Mouse (Mus musculus) heart, adult 11 months (tissue): ENCODE results near the gene Actrt3.
A peak's percentile ranks its signal among the peaks of the same experiment; 100 is the strongest.

Source experiments
- DNase-seq: peaks from one replicate; pipeline ENCODE4 v3.0.0; 2022

The Actrt3 gene

DNA sequence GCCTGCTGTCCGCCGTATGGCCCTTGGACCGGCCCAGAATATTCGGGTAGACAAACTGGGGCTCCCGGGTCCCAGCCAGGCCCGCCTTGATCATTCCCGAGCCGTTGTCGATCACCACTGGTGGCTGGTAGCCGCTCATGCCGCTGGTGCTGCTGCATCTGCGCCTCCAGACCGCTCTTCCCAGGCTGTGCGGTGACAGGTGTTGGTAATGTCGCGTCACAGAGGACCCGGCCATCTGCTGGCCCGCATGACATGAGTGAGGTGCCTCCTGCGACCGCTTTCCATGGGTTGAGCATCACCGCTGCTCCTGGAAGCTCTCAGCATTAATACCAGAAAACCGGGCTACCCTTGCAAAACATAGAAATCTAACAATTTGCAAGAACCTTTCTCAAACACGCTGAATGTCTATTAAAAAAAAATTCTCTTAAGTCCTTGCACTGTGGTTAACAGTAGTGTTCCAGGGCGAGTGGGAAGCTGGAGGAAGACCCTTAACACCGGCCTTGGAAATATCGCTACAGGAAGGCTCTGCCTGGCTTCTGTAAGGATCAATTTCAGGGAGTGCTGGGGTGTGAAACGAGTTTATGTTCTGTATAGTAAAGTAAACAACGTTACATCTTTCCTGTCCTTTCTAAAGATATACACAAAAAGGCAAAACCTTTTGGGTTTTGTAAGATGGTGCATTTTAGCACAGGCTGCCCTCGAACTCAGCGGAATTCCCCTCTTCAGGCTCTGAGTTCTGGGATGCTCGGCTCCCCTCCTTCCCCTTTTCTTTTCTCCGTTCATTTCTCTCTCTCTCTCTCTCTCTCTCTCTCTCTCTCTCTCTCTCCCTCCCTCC is at the start of gene Actrt3:
Actrt3 (minus strand) TSS at position 229 of the 835 bp plus-strand sequence.
- DNase-seq = peak; percentile 92

DNA sequence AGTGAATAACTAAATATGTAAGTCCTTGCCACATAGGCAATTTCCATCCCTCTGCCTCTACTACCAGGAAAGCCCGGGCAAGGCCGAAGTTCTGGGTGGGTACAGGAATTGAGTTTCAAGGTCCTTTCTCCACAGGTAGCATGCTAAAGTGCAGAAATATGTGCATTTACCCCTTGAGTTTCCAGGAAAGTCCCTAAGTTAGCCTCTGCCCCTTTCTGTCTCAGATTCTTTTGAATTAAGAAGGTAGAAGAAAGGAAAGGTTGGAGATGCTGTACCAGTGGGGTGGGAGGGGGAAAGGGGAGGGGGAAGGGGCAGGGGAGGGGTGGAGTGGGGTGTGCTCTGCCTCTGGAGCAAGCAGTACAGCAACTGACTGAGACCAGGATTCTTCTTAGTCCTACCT is 48.7 kb upstream of the Actrt3 start:
- DNase-seq = no peak

DNA sequence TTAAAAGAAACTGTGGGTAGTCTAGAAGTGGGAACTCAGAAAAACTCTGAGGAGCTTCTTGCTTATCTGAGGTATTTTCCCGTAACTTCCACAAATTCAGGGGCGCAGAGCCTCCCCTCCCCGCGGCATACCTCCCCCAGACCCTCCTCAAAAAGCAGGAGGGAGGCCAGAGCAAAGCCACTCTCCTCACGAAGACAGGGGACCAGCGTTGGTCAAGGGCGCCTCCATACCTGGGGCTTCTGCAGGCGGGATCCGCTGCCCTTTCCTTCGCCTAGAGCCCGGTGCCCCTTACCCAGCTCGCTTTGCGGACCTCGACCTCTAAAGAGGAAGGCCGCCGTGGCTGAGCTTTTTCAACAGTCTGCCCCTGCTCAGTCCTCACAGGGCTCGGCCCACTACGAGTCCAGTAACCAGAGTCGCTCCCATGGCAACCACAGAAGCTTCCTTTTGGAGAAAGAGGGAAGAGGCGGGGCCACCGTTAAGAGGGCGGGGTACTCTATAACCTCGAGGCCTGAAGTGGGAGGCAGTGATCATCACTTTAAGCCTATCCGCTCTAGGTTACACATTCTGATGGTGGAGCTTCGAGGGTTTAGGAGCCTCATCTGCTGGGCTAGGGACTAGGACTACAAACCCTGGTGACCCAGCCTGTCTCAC is 47.8 kb upstream of the Actrt3 start, which contains the start of gene Lrrc34:
Lrrc34 (minus strand) TSS at position 430 of the 651 bp plus-strand sequence.
- DNase-seq = peak; percentile 91

DNA sequence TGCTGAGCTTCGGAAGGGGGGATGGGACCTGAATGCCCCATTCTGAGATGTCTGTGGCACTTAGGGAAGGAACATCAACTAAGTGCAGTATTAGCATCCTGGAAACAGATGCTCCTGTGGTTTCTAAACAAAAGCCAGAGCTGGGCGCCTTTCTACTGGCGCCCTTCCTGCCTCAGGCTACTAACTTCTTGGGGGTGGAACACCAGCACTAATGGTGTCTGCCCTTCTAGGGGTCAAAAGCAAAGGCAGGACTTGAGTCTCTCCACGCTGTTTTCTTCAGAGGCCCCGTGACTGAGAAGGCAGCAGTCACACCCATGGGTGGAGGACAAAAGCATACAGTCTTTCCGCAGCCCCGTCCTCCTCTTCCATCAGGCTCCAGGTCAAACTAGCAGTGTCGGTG is 47.0 kb upstream of the Actrt3 start:
- no peak for DNase-seq

DNA sequence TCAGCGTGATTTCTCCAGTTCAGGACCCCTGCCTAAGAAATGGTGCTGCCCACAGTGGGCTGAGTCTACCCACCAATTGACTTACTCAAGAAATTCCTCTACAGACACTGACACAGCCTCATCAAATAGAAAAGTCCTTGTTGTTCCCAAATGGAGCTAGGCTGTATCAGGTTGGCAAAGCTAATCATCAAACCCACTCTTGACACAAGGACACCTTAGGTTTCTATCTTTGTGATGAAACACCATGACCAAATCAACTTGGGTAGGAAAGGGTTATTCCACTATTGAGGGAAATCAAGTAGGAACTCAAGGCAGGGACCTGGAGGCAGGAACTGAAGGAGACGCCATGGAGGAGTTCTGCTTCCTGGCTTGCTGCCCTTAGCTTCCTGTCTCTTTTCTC is 44.5 kb upstream of the Actrt3 start, which contains the start of gene Lrriq4:
Lrriq4 (plus strand) TSS at position 301 of the 400 bp plus-strand sequence.
- DNase-seq = no peak

DNA sequence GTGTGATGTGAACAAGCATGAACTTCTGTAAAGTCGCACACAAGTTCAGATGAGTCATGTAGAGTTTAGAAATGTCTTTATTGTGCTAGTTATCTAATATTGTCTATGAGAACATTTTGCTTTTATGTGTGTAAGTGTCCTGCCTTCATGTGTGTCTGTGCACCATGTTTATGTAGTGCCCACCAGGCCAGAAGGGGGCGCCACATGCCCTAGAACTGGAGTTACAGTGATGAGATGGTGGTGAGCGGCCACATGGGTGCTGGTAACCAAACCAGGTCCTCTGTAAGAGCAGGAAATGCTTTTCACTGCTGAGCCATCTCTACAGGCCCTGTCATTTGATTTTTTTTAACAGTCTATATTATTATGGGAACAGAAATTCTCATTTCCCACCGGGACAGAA is 35.9 kb upstream of the Actrt3 start:
- no peak for DNase-seq

DNA sequence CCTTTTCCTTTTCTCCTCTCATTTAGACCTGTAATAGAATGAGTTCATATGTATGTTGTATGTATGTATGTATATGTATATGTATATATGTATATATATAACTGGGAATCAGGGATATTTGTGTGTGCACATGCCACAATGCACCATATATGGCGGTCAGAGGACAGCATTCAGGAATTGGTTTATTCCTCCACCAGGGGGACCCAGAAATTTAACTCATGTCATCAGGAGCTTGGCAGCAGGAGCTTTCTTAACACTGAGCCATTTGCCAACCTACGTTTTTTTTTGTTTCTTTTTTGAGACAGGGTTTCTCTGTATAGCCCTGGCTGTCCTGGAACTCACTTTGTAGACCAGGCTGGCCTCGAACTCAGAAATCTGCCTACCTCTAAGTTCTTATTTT is 33.9 kb upstream of the Actrt3 start:
- DNase-seq = peak; percentile 15

DNA sequence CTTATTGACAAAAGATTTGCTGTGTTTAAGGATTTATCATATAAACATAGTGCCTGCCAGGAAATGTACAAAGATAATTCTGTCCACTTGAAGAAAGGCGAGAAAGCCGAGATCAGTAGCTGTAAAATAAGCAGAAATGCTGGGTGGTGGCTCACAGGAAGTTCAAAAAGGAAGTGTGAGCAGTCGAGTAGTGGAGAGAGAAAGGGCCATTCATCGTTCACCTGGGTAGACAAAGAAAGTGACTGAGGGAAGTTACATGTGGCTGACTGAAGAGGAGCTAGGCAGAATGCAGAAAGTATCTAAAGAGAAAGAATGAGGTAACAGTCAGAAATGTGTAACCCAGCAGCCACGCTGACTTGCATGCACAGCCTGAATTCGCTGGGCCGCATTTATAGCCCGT is 20.4 kb upstream of the Actrt3 start:
- no peak for DNase-seq

DNA sequence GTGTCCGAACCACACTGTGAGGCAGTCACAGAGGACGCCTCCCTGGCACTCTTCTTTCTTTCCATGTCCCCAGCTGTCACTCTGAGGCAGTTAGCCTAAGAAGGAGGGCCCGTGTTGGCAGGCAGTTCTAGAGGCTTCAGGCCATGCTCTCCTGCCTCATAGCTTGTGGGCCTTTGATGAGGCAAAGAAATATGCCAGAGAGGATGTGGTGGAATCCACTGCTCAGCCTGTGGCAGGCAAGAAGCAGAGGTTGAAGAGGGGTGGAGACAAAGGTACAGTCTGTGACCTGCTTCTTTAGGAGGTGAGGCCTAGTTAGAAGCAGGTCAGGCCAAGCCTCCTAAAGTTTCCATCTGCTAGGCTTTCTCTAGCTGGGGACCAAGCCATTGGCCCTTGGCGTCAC is 11.2 kb upstream of the Actrt3 start:
- no peak for DNase-seq

DNA sequence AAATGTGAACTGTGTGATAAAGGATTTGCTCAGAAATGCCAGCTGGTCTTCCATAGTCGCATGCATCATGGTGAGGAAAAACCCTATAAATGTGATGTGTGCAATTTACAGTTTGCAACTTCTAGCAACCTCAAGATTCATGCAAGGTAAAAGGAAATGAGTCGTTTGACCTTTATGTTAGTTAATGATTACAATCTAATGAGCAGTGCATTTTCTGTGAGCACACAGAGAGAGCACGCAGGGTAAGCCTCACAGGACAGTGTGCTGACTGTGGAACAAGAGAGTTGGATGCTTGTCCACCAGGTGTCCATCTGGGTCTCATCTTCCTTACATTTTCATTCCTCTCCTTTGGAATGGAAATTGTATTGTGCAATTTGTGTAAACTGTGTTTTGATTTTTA is 9.3 kb upstream of the Actrt3 start:
- no peak for DNase-seq

DNA sequence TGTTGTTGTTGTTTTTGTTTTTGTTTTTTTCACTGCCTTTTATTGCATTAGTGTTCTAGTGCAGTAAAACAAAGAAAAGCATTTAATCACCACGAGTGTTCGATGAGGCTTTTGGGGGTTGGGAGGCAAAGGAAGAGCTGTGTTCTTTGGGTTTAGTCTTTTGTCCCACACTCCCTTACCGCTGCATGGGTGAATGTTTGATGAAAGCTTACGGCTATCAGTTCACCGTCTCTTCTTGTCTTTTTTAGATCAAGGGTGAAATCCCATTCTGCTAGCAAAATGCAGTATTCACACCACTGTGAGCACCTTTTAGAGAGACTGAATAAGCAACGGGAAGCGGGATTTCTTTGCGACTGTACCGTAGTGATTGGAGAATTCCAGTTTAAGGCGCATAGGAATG is 3.5 kb upstream of the Actrt3 start:
- DNase-seq = no peak

DNA sequence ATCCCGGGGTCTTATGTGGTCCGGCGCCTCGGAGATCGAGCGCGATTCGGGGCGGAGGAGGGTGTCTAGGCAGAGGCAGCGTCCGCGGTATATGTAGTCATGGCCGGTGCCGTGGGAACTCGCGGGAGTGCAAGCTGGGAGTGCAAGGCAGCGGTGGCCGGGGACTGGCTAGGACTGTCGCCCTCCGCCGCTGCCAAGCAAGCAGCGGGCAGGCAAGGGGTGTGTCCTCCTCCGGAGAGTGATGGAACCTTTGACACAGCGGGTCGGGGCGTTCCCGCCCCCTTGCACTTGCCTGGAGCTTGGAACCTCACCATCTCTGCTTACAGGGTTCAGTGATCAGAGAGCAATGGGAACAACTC is 3.0 kb upstream of the Actrt3 start:
- DNase-seq = no peak

DNA sequence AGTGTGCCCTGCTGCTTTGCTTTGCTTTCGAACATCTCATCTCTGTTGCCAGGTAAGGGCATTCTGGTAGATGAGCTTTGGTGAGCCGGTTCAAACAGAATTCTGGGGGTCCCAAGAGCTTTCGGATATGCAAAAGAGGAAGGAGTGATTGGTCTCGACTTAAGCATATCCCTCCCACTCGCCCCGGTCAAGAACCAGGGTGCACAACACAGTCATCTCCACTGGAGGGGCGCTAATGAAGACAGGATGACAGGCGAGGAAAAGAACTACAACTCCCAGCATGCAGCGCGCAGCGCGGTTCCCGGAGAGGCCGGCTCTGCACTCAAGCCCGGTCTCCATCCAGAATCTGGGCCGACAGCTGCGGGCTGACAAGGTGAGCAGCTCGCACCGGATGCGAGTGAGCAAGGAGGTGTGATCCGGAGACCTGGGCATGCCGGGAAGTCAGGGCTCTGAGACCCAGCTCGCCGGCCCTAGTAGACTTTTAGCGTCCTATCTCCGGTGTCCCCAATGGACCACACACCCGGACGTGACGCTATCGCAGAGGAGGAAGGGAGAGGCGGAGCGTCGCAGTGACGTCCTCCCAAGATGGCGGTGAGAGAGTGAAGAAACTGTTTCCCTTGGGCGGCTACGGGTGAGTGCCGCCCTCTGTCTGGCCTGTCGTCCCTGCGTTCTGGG is 2.5 kb upstream of the Actrt3 start, which contains the start of gene Mynn:
Mynn (plus strand) TSS at position 1 of the 675 bp plus-strand sequence.
- peak; percentile 100 for DNase-seq

DNA sequence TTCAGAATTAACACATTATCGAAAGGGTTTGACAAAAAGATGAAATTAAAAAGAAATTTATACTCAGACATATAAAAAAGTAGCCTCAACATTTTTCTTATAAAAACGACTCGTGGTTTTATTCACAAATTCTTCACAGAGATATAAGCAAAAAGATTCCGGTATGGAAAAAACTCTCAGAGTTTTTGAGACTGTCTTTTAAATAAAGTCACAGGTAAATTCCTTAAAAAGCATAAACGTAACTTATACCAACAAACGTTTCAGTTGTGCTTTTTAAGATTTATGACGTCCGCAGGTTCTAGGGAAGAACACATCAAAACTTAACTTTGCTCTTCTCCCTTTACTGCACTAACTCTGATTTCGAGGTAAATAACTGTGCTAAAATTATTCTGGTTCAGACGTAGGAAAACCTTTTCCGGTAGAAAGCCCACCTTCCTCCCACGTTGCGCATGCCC is 1.9 kb upstream of the Actrt3 start:
- no peak for DNase-seq

DNA sequence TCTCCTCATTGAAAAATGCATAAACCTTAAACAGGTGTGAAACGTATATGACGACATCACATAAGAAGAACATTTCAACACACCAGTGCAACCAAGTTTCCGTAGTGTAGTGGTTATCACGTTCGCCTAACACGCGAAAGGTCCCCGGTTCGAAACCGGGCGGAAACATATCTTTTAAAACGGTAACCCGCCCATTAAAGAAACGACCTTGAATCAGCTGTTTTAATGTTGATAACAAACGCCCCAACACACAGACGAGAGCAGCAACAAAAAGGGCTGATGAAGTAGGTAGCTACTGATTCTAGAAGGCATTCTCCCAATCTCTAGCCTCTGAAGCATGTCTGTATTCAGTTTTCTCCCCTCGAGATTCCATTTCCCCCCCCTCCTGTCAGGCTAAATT is 1.4 kb upstream of the Actrt3 start:
- DNase-seq = peak; percentile 98

DNA sequence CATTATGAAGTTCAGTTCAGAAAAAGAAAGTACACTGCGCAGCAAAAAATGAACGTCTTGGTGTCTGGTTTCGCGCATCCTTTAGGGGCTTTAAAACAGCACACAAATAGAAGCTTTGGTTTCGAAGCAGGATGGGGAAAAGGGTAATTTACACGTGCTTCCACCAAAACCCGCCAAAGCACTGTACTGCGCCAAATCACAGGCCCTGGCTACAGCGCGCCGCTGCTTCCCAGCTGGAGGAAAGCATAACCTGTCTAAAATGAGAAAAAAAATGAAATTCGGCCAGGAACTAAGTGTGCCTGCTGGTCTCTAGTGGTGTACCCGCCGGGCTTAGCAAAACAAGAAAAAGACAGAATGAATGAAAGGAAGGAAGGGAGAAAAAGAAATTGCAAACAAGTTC is 978 bp upstream of the Actrt3 start:
- peak; percentile 92 for DNase-seq

DNA sequence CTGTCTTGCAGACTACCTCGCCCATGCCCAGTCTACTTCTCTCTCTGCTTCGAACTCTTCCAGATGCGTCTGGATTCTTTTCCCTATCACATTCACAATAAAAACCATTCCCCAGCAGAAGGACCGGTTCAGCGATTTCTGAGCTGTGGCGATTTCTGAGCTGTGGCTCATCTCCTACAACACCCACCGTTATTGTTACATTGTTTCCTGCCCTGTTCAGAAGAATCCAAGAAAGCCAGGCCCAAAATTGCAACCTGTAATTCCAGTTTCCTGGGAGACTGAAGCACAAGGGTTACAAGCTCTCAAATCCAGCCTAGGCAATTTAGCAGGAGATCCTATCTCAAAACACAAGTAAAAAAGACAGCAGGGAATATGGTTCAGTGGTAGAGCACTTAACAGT is 2.5 kb downstream of the Actrt3 start:
- peak; percentile 55 for DNase-seq

DNA sequence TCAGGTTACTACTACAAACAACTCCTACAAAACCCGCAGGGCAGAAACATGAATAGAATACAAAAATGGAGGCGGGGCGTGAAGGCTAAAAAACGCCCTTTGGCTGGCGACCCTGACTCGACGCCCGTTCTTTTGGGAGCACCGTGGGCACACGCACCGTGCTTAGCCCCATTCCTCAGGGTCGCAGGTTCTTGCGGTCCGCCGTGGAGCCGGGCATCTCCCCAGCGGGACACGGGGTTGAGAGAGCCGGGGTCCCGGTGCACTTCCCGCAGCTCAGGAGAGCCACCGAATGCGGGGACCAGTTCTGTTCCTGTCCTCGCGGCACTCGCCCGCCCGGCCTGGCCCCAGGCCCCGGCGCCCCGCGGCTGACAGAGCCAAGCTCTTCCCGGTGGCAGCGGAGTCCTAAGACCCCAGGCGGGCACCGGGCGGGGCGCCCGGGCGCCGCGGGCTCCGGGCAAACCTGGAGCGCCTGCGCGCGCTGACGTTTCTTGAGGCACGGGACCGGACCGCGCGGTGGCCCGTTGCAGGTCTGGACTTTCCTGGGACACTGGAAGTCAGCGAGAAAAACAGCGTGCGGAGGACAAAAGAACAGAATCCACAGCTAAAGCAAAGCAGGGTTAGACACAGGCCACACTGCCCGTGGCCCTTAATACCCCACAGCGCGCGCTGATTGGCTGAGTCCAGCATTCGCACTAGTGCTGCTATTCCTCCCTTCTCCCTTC is 4.5 kb downstream of the Actrt3 start:
- DNase-seq = peak; percentile 96

DNA sequence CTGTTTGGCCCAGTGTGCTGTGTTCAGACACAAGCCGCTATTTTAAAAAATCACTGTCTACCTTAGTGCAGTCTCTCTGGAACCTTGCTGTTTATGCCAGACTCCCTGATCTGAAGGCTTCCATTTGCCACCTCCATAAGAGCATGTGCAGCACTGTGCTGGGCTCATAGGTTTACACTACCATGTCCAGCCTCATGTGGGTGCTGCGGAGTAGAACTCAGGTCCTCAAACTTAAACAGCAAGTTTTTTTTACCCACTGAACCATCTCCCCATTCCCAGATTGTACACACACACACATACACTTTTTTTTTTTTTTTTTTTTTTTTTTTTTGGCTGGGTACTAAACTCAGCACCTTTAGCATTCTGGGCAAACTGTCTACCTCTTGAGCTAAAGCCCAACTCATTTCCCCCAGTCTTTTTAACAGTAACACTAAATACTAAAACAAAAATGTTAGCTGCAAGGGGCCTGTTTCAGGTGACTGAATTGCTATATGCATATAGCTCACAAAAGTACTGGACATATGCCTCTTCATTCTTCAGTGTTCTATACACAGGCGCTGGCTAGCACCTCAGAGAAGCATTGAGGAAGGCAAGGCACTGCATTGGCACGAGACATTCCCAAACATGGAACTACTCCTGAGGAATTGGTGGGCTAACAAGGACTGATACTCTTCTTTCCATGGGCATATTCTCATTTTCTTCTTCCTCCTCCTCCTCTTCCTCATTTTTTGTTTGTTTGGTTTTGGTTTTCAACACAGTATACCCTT is 5.8 kb downstream of the Actrt3 start:
- peak; percentile 83 for DNase-seq

DNA sequence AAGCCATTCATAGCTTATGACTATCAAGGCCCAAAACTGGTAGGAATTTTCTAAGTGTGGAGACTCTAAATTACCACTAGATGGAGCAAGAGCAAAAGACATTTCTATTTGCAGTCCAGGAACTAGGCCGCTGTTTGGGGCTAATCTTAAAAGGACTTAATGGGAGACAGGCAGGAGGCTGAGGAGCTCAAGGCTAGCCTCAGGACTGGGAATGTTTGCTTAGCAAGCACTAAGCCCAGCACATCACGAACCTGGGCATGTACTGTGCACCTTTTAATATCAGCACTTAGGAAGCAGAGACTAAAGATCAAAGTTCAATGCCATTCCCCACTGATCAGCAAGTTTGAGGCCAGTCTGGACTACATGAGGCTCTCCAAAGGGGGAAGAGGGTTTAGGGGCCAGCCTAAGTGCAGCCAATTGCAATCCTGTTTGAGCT is 7.3 kb downstream of the Actrt3 start:
- DNase-seq = no peak

DNA sequence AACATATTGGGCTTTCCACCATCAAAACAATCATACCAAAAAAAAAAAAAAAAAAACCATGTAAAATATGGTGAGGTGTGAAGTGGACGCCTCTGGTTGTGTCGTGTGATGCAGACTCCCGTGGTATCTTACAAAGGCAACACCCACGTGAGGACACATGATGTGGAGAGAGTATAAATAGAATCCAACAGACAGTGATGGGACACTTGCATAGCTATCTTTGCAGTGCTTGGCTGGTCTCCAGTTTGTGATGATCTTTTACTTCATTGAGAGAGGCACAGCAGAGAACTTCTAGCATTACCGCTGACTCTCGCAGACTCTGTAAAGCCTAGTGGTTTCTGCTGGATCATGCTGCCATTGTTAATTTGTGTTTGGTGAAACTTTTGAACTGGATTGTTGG is 10.9 kb downstream of the Actrt3 start:
- DNase-seq = peak; percentile 29

DNA sequence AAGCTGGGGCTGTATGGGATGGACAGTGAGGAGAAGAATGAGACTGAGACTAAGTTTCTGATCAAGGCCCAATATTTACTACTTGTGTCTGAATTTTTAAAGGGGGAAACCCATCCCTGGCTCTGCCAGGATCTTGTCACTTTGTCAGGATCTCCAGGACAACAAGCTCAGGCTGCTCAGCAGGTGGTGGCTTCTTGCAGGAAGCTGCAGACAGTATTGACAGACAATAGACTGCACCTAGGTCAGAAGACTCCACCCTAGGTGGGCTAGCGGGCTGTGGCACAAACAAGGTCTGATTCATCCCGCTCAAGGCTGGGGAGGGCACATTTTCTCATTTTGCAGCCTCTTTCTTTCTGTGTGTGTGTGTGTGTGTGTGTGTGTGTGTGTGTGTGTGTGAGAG is 26.2 kb downstream of the Actrt3 start:
- no peak for DNase-seq
